Mouse (Mus musculus) CH12.LX (cell line): ENCODE data around the gene Itprip. TPM values are rescaled to one million over a fixed set of nuclear protein-coding genes. Genes with fewer than 3 reads are reported as not detected.

ENCODE experiments used
- DNase-seq: peaks from one replicate; pipeline ENCODE4 v3.0.0-alpha.2; 2013; ENCODE audit errors: extremely low read depth
- H3K27ac ChIP-seq: 2 replicates; pipeline ENCODE4 v1.5.1; 2012; ENCODE audit warnings: low read depth, mild to moderate bottlenecking, control low read depth, moderate library complexity; ENCODE audit not compliant: insufficient read depth
- H3K27me3 ChIP-seq: replicated peaks from 2 replicates; pipeline ENCODE3; 2012; ENCODE audit warnings: inconsistent platforms
- H3K36me3 ChIP-seq, 2 experiments: replicated peaks in 1 of 2; 2 replicates each; pipeline versions ENCODE3 to v1.6.1; 2012; ENCODE audit warnings: inconsistent platforms in 1 of 2, low read length in 1 of 2, mild to moderate bottlenecking in 1 of 2, mixed read lengths in 1 of 2, moderate library complexity in 1 of 2; ENCODE audit not compliant: control insufficient read depth in 1 of 2, insufficient read depth in 1 of 2
- H3K4me1 ChIP-seq, 2 experiments: 2 replicates each; pipeline ENCODE4 v1.6.1; 2012; ENCODE audit warnings: inconsistent platforms in 1 of 2, moderate library complexity in 1 of 2; ENCODE audit not compliant: insufficient read depth in 2 of 2, control insufficient read depth in 1 of 2
- H3K4me2 ChIP-seq: 2 replicates; pipeline ENCODE4 v1.6.1; 2012; ENCODE audit warnings: low read depth, mild to moderate bottlenecking, control low read depth; ENCODE audit not compliant: poor library complexity, insufficient read depth, severe bottlenecking
- H3K4me3 ChIP-seq, 3 experiments: fragments of 150-350 bp in 1 of 3; sonication (generic) in 1 of 3; replicated peaks in 1 of 3; 2 replicates each; pipeline versions ENCODE3 to v1.5.1; 2011 to 2012; ENCODE audit warnings: low read depth in 2 of 3, low read length in 2 of 3, mild to moderate bottlenecking in 2 of 3, moderate library complexity in 2 of 3, control low read depth in 1 of 3, improper control_type of control experiment in 1 of 3, inconsistent platforms in 1 of 3, mixed read lengths in 1 of 3; ENCODE audit not compliant: poor library complexity in 1 of 3
- H3K79me2 ChIP-seq: replicated peaks from 2 replicates; pipeline ENCODE4 v1.6.1; 2012; ENCODE audit warnings: mild to moderate bottlenecking, moderate library complexity; ENCODE audit not compliant: control insufficient read depth, poor library complexity, insufficient read depth, severe bottlenecking; ENCODE audit errors: extremely low read depth
- H3K9ac ChIP-seq: 2 replicates; pipeline ENCODE4 v1.6.1; 2012; ENCODE audit warnings: low read depth, mild to moderate bottlenecking, control low read depth, moderate library complexity; ENCODE audit not compliant: insufficient read depth
- H3K9me3 ChIP-seq: replicated peaks from 2 replicates; pipeline ENCODE3; 2012; ENCODE audit warnings: low read length, inconsistent platforms, mixed read lengths
- CHD1 ChIP-seq: IDR thresholded peaks from 2 replicates; pipeline ENCODE4 v1.6.1; 2012; ENCODE audit warnings: low read depth, low read length, improper control_type of control experiment, inconsistent platforms
- CHD2 ChIP-seq: IDR thresholded peaks from 2 replicates; pipeline ENCODE4 v1.6.1; 2011; ENCODE audit warnings: low read length, improper control_type of control experiment
- CTCF ChIP-seq, 2 experiments: IDR thresholded peaks in 1 of 2; conservative IDR thresholded peaks in 1 of 2; 2 replicates each; pipeline ENCODE4 v1.5.1; 2011 to 2012; ENCODE audit warnings: low read depth in 2 of 2, low read length in 2 of 2, improper control_type of control experiment in 1 of 2, inconsistent platforms in 1 of 2, mild to moderate bottlenecking in 1 of 2, moderate library complexity in 1 of 2
- ELF1 ChIP-seq: IDR thresholded peaks from 2 replicates; pipeline ENCODE4 v1.6.1; 2014; ENCODE audit warnings: low read depth, mild to moderate bottlenecking, inconsistent platforms, low read length, improper control_type of control experiment
- GABPA ChIP-seq: IDR thresholded peaks from 2 replicates; pipeline ENCODE4 v1.6.1; 2012; ENCODE audit warnings: low read depth, low read length, improper control_type of control experiment, inconsistent platforms; ENCODE audit not compliant: insufficient replicate concordance
- MAX ChIP-seq: IDR thresholded peaks from 2 replicates; pipeline ENCODE4 v1.6.1; 2011; ENCODE audit warnings: low read length, improper control_type of control experiment
- MXI1 ChIP-seq: IDR thresholded peaks from 2 replicates; pipeline ENCODE4 v1.6.1; 2011; ENCODE audit warnings: mild to moderate bottlenecking, low read depth, low read length, improper control_type of control experiment
- MYC ChIP-seq: IDR thresholded peaks from 2 replicates; pipeline ENCODE4 v1.6.1; 2011; ENCODE audit warnings: low read depth, mild to moderate bottlenecking, improper control_type of control experiment, low read length
- NELFE ChIP-seq: IDR thresholded peaks from 2 replicates; pipeline ENCODE4 v1.6.1; 2011; ENCODE audit warnings: low read depth, low read length, improper control_type of control experiment
- PAX5 ChIP-seq: IDR thresholded peaks from 2 replicates; pipeline ENCODE4 v1.6.1; 2012; ENCODE audit warnings: low read length, inconsistent platforms, mixed read lengths
- POLR2A ChIP-seq: IDR thresholded peaks from 2 replicates; pipeline ENCODE4 v1.6.1; 2011; ENCODE audit warnings: low read depth, mild to moderate bottlenecking, improper control_type of control experiment, low read length
- RAD21 ChIP-seq: IDR thresholded peaks from 2 replicates; pipeline ENCODE4 v1.6.1; 2011; ENCODE audit warnings: low read depth, mild to moderate bottlenecking, low read length, improper control_type of control experiment, moderate library complexity
- SIN3A ChIP-seq: IDR thresholded peaks from 2 replicates; pipeline ENCODE4 v1.6.1; 2012; ENCODE audit warnings: low read length, improper control_type of control experiment, inconsistent platforms
- TBP ChIP-seq: conservative IDR thresholded peaks from 2 replicates; pipeline ENCODE4 v1.6.1; 2011; ENCODE audit warnings: low read depth, low read length, improper control_type of control experiment
- dilution Hi-C: fragments of 300-500 bp; cut with MboI; formaldehyde crosslinking; loops from 2 replicates; pipeline ENCODE4 v1.14.3; 2020; ENCODE audit warnings: low sequenced_read_pairs; ENCODE audit not compliant: extremely low pct_unique_long_range_greater_than_20kb, extremely low pct_ligation_motif_present
- in situ Hi-C: fragments of 300-500 bp; cut with MboI; formaldehyde crosslinking; loops from 3 replicates; pipeline ENCODE4 v1.14.3; 2019; ENCODE audit warnings: low sequenced_read_pairs, low pct_ligation_motif_present, low pct_unique_long_range_greater_than_20kb, mixed read lengths
- polyA plus RNA-seq: library from polyadenylated mRNA; unstranded; fragments of >175 nt; gene quantifications from 2 replicates; pipeline ENCODE4 v1.2.1, GENCODE M21; 2012; ENCODE audit warnings: low read depth; ENCODE audit not compliant: insufficient read length
- total RNA-seq, 2 experiments: library from RNA; depleted of rRNA; stranded (reverse); fragments of 300-350 nt in 1 of 2; fragments of >200 nt in 1 of 2; gene quantifications; 2 replicates each; pipeline ENCODE4 v1.2.3; 2012 to 2014

The Itprip gene
- total and polyA plus RNA-seq, 3 experiments: 9.5 to 10.9 (median 9.9) TPM

GRCm38 (mm10) chr19:47937443-47938406, 18.6 kb upstream of the Itprip start, which contains the start of gene Cfap58:
Gene Cfap58 (plus strand): TSS chr19:47937675.
- Histone ChIP-seq H3K9ac (peak within 1 kb of the TSS; percentile 85), H3K4me3 (peak within 1 kb of the TSS; percentile 58 to 71 (median 68)), H3K27ac (peak within 1 kb of the TSS; percentile 67), H3K9me3 (no peaks in the 10 kb centered on the region), H3K27me3 (peaks cover 40% of the 10 kb centered on the region), H3K36me3 (no peaks in the 10 kb centered on the region), H3K4me1 (peaks cover 10 to 24% of the 10 kb centered on the region in 2 experiments), H3K4me2 (peak within 1 kb of the TSS; percentile 96), H3K79me2 (no peaks in the 10 kb centered on the region)
- no peak for TF ChIP-seq CHD2
- TF ChIP-seq POLR2A: peak; percentile 49; the same call in 1 of the 2 replicates
- TF ChIP-seq PAX5: no peak
- peak; percentile 97 for TF ChIP-seq SIN3A
- TF ChIP-seq MAX: peak; percentile 56; the same call in 1 of the 2 replicates
- TF ChIP-seq TBP: peak; percentile 59; the same call in 1 of the 2 replicates
- 0 out of 2 replicates have a peak, but pooled peaks have one; percentile 16 for TF ChIP-seq NELFE
- peak in 1 of 2 experiments; percentile 42; a peak in 2 of 4 replicates for TF ChIP-seq CTCF (conservative IDR thresholded peaks at IDR 0.05 in 1 of 2, IDR thresholded peaks at IDR 0.05 in 1 of 2; ENCODE audit: low read depth in 2 of 2, low read length in 2 of 2)
- no peak for TF ChIP-seq GABPA
- TF ChIP-seq ELF1: peak; percentile 76
- TF ChIP-seq MXI1: peak; percentile 99
- 0 out of 2 replicates have a peak, but pooled peaks have one; percentile 11 for TF ChIP-seq MYC
- in situ Hi-C loops: loop anchor here (25.0 kb wide), 1 partner anchor 275 kb away; no protein-coding TSS in a partner anchor
- dilution Hi-C loops: no loop called here
- DNase-seq: peak; percentile 92

- Histone ChIP-seq H3K9ac (peak overlapping the region; percentile 85), H3K27me3 (peaks cover 39% of the 10 kb centered on the region), H3K36me3 (no peaks in the 10 kb centered on the region), H3K4me2 (peak overlapping the region; percentile 96), H3K79me2 (no peaks in the 10 kb centered on the region), H3K9me3 (no peaks in the 10 kb centered on the region), H3K4me3 (peak overlapping the region; percentile 58 to 71 (median 68)), H3K27ac (peak overlapping the region; percentile 67), H3K4me1 (peaks cover 10 to 24% of the 10 kb centered on the region in 2 experiments)
- TF ChIP-seq CTCF (conservative IDR thresholded peaks at IDR 0.05 in 1 of 2, IDR thresholded peaks at IDR 0.05 in 1 of 2; ENCODE audit: low read depth in 2 of 2, low read length in 2 of 2) (no peak), CHD1 (no peak), RAD21 (no peak), MYC (no peak)
- in situ Hi-C loops (loop anchor here (25.0 kb wide), 1 partner anchor 275 kb away; no protein-coding TSS in a partner anchor), dilution Hi-C loops (no loop called here)
- DNase-seq: no peak
Observed at GRCm38 (mm10) chr19:47936938-47937337, 17.8 kb upstream of the Itprip start.
